Mouse (Mus musculus): ENCODE measurements at regions not wholly inside any gene's neighbourhood (a gene's known extent, or its start where the extent isn't known, plus 50 kb on each side); places are given as distances from the start of the nearest gene placed in this dataset.

DNA sequence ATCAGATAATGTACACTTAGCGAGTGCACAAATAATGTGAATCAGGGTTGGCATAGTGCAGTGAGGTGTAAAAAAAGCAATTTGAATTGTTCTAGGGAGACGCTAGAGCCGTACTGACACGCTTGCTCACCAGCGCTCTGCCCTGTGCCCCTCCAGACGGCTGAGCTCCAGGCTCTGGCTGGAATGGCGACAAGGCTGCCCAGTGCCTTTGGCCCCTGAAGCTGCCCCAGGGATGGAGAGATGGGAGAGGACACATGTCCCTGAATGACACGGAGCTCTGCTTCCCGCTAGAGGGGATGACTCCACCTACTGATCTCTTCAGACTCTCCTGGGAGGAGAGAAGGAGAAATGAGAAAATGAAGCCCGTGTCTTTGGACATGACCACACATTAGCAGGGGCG is 143.3 kb upstream of the Cadm1 start:
- DNase-seq (ENCODE audit: extremely low spot score, low read depth, low spot score), result no peak

DNA sequence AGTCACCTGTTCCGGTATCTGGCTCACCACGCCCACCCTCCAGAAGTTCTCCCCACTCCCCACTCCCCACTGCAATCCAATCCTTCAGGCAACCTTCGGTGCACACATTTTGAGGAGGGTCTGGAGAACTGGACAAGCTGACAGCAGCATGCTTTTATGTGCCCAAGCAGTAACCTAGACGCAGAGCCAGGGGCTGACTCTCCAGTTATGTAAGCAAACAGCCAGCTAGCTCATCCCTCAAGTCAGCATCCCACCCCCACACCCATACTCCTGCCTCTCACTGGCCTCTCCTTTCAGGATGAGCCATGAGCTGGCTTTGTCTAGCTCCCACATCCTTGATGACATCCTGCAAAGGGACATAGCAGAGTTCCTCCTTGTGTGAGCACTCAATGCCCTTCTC is 142.8 kb upstream of the Cadm1 start:
- DNase-seq (ENCODE audit: extremely low spot score, low read depth, low spot score), result no peak

DNA sequence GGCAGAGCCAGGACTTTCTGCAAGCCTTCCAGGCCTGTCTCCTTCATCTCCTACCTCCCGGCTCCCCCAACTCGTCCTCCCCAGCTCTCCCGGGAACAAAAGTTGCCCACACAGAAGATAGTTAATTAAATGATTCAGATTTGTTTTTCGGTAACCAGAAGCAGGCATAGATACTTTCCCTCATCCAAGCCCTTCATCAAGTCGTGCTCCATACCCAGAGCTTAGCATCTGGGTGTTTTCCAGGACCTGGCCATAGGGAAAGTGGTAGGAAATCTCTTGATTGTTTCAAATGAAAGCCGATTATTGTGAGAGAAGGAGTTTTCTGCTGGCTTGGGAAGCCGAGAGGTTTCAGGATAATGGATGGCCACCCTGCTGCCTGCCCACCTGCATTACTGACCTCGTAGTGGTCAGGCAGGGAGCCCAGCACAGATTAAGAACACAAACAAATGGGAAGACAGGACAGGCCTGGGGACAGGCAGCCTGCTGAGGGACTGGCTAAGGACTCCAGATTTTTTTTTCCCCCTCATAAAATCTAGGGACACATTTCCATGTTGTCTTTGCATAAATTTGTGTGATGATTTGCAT is 142.2 kb upstream of the Cadm1 start:
- DNase-seq (ENCODE audit: extremely low spot score, low read depth, low spot score), result no peak

DNA sequence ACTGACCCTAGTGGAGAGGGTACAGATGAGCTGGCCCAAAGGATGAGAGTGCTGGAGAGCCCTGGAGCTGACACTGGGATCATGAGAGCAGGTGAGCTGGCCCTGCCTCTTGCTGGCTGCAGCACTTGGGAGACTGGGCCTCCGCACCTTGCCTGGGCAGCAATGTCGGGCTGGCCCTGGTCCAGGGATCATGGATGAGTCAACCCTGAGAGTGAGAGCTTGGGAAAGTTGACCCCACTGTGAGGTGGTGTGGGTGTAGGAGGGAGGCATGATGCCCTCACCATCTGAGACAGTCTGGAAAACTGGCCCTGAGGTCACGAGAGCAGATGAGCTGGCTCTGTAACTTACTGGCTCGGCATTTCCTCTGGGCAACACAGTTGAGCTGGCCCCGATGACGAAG is 140.1 kb upstream of the Cadm1 start:
- DNase-seq (ENCODE audit: extremely low spot score, low read depth, low spot score), result no peak

DNA sequence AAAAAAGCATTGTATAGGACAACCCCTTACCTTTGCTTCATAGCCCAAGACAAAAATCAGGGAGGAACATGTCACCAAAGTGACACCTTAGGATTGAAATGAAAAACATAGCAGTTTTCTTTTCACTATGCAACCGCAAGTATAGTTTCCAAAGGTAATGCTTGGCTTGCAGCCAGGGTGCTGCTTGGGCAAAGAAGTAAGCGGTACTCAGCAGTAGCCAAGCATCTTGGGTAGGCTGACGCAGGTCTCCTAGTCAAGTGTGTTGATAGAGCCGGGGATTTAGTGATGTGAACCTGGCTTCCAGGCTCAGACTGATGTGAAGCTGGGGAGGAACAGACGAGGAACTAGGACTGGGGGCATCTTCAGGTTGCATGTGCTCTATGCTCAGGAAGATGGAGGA is 138.3 kb upstream of the Cadm1 start:
- no peak for DNase-seq (ENCODE audit: extremely low spot score, low read depth, low spot score)

DNA sequence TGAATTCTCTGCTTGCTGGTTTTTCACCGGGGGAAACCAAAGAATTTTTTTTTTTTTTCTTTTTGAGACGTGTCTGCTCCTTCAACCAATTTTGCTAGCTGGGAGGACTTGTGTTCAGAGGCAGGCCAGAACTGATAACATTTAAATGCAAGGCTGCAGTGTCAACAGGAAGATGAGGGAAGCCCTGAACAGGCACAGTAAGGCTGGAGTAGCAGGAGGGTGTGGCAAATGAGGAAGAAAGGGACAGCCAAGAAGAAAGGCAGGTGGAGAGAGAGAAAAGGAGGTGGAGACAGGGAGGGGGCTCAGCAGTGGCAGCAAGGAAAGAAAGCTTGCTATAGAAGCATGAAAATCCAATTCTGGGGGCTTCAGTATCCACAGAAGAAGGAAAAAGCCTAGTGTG is 130.4 kb upstream of the Cadm1 start:
- DNase-seq (ENCODE audit: extremely low spot score, low read depth, low spot score), result no peak

DNA sequence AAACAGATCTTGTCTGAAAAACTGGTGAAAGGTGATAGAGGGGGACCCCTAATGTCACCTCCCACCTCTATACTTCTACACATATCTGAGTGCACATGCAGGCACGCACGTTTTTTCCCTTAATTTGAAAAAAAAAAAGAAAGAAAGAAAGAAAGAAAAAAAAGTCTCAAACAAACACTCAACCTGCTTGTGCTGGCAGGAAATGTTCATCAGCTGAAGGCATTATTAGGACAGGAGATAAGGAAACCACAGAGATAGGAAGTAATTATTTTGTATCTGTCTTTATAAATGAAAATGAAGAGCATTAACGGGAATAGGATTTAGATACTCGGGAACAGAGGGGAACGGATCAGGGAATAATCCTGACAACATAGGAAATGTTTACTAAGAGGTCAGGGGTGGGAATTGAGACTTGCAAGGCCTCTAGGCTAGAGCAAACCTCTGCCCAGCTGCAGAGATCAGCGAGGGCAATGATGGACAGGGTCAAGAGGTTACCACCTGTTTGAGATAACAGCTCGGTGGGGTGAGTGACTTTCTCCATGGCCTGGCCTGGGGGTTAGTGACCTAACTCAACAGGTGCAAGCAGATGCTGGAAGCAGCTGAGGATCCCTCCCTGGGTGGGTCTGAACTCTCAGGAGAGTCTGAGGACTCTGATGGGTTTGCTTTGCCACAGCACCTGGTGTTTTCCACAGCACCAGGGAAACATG is 129.7 kb upstream of the Cadm1 start:
- no peak for DNase-seq (ENCODE audit: extremely low spot score, low read depth, low spot score)

DNA sequence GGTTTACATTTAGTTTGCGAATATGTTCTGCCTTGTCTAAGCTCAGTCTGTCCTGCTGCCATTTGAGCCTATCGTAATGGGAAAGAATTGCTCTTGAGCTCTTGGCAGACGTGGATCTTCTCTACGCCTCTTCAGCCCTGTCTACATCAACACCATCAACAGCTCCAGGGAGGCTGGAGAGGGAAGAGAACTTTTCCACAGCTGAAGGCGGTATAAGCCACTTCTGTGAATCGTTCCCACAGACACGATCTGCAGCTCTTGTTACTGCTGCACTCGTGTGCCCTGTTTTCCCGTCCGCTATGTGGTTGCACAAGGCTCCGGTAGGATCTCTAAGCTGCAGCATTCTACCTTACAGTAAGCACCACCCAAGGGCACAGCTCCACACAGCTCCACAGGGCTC is 128.5 kb upstream of the Cadm1 start:
- DNase-seq (ENCODE audit: extremely low spot score, low read depth, low spot score), result no peak

DNA sequence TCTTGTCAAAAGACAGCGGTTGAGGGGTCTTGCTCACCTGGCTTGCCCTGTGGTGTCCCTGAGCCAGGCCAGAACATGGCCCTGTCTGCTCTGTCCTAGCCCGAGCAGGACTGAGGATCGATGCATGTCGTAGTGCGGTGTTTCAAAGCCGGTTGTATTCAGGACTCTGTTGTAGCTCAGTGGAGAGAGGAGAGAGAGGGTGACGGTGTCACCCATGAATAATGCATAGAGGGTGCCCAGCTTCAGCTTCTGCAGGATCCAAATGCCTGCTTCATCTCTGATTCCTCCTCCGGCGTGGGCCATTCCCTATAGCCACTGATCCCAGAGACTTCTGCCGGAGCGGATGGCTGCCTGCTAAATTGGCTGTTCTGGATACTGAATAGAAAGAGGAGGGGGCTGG is 126.7 kb upstream of the Cadm1 start:
- DNase-seq (ENCODE audit: extremely low spot score, low read depth, low spot score), result no peak

DNA sequence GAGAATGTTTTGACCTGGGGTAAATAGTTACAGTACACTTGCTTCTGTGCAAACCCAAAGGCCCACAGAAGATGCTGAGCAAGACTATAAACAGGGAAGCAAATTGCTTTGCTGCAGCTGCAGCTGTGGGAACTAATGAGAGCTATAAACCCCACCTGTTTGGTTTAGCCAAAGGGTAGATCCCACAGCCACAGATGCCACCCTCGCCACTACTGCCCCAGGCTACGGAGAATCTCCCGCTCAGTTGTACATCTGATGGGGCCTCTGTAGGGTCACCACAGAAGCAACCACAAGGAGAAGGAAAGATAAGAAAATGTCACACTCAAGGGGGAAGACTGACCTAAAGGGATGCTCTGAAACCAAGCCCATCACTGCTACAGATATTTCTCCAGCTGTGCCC is 125.2 kb upstream of the Cadm1 start:
- no peak for DNase-seq (ENCODE audit: extremely low spot score, low read depth, low spot score)

DNA sequence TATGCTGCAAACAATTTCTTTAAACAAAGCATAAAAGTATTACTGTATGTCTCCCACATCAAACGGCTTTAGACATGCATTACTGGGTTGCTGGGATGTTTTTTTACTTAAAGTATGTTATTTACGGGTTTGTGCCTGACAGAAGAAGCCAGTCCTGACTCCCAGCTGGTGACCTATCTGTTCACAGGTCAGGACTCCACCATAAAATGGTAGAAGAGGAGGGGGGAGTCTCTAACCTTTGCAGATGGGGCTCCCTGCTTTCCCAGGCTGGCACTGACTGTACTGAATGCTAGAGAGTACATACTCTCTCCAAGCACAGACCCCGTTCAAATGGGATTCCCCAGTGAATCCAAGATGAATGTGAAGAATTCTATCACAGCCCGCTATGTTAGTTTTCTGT is 124.4 kb upstream of the Cadm1 start:
- no peak for DNase-seq (ENCODE audit: extremely low spot score, low read depth, low spot score)

DNA sequence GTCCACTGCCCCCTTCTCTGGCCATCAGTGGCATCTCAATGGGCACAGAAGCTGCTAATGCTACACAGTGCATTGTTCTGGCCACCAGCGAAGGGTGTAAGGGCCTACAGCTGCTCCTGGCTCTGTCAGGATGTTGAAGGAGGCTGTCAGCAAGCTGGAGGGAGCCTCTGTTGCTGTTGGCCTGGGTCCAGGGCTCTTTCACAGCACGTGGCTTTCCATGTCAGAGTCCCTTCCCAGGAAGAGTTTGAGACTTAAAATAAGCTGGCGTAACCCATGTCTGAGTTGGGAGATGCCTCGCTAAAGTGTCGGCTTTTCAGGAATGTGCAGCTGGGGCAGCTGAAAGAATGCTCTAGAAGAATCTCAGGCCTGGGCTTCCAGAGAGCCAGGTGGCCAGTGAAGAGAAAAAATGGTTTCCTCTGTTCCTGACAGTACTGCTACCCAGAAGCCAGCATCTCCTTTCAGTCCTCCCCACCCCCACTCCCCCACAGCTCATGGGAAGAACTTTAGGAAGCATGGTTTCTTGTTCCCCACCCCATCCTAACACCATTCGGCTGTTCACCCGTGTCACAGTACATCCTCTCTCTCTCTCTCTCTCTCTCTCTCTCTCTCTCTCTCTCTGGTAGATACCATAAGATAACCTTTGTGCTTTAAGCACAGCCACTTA is 122.8 kb upstream of the Cadm1 start:
- DNase-seq (ENCODE audit: extremely low spot score, low read depth, low spot score), result no peak

DNA sequence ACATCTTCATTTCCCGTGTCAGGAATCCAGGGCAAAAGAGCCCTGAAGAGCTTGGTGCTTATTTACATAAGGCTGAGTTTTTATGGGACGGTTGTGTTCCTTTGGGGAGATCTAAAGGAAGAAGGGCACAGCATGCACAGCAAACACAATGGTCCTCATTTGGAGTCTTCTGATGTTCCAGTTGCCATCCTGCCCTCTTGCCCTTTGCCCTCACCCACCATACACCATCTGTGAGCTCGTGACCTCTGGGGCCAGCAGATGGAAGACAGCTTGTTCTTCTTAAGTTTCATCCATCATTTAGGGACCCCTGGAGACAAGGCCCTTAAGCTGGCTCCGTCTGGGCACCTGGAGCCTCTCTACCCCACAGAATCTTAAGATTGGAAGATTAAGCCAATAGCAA is 121.9 kb upstream of the Cadm1 start:
- DNase-seq (ENCODE audit: extremely low spot score, low read depth, low spot score), result no peak

DNA sequence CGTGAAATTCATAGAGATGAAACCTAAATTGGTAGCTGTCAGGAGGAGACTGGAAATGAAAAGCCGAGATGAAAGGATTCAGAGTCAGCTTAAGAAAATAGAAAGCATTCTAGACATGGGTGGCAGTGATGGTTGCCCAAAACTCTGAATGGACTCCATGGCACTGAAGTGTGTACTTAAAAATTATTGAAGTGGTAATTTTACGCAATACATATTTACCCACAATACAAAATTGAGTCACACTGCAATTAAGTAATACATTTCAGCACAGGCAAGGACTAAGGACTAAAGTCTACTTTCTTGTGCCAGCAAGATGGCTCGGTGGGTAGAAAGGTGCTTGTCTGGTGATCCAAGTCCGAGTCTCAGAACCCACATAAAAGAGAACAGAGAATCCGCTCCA is 120.4 kb upstream of the Cadm1 start:
- no peak for DNase-seq (ENCODE audit: extremely low spot score, low read depth, low spot score)

DNA sequence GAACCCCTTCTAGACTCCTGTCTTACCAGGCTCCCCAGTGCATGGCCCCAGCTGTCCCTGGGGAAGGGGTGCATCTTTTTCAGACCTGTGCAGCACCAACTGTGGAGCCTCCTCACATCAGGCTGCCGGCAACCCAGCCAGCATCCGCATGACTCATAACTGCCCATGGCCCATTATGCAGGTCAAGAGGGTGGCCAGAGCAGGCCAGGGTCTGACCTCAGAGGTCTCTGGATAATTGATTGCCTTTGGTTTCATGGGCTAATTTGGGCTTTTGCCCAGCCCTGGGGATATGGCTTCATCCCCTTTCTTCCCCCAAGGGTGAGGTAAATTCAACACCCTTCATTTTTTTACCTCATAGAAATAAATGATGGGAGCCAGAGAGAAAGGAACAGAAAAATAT is 117.2 kb upstream of the Cadm1 start:
- no peak for DNase-seq (ENCODE audit: extremely low spot score, low read depth, low spot score)

DNA sequence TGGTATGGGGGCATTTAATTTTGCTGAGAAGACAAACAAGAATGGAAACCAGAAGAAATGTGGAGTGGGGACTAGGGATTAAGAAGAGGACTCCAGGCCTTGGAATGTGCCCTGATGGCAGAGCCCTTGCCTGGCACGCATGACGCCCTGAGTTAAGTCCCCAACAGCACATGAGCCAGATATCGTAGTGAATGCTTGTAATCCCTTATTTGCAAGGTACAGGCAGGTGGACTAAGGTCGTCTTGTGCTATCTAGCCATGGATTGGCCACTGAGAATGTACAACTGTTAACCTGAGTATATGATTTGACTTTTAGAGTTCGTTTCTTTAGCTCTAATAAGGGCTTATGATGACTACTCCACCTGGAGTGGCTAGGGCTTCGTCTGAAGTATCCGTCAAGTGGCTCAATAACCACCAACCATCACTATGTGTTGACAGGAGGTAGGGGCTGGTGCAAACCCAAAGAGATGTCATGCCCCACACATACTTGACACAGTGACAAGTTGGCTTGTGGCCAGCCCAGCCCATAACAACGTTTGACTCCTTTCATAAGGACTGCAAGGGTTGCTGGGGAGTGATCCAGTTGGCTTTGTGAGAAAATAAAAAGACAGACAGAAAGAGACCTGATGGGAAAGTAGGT is 115.5 kb upstream of the Cadm1 start:
- no peak for DNase-seq (ENCODE audit: extremely low spot score, low read depth, low spot score)

DNA sequence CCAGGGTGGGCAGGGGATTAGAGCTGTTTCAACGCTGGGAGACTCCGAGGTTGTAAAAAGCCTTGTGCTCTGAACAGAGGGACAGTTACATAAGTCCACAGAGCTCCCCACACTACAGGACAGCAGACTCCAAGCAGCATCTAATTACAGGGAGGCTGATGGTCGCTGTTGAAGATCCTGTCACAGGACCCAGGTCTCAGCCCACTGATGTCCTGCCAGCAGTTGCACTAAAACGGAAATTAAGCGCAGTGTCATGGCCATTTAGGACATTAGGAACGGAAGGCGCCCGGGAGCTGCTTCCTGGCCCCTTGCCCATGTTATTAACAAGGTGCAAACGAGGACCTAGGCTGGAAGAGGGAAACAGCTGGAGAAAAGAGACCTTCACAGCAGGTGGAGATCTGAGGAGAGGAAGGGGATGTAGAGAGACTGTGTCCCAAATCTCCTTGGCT is 107.8 kb upstream of the Cadm1 start:
- no peak for DNase-seq (ENCODE audit: extremely low spot score, low read depth, low spot score)

DNA sequence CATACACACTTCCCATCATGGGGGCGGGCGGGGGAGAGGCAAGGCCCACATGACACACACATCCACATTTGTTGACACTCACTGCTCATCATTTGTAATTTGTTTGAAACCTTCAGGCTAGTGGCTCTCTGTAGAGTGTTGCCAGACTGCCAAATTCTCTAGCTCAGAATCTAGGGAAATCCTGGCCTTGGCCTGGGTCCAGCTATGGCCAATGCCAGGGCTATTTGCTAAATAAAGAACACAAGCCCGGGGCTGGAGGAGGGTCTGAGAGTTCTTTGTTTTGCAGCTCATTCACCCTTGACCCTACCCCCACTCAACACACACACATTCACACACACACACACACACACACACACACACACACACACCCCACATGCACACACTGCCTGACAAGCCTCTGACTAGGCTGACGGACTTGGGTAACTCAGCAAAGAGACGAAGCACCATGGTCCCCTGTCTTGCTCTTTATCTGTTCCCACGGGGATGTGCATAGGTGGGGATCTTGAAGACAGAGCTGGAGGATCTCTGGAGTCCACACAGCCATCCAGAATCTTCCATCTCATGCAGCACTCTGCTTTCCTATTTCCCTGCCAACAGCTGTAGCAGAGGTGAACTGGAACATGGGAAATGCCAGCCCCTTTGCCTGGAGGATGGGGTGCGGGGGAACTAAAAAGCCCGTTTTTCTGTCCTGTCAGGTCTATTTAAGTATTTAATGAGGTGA is 107.1 kb upstream of the Cadm1 start:
- no peak for DNase-seq (ENCODE audit: extremely low spot score, low read depth, low spot score)

DNA sequence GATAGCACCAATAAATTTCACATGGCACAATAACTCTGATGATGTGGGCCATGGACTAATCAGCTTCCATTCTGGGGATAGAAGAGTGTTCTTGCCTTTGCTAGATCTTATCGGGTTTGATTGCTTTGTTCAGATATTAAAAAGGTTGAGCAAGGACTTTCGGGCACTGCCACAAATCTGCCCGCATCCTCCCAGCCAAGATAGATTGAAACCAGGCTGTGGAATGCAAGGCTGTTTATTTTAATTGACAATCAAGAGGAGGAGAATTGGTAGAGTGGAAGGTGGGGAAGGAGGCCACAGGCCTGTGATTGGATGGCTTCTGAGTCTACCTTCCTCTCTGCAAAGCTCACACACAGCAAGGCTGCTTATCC is 106.5 kb upstream of the Cadm1 start:
- no peak for DNase-seq (ENCODE audit: extremely low spot score, low read depth, low spot score)

DNA sequence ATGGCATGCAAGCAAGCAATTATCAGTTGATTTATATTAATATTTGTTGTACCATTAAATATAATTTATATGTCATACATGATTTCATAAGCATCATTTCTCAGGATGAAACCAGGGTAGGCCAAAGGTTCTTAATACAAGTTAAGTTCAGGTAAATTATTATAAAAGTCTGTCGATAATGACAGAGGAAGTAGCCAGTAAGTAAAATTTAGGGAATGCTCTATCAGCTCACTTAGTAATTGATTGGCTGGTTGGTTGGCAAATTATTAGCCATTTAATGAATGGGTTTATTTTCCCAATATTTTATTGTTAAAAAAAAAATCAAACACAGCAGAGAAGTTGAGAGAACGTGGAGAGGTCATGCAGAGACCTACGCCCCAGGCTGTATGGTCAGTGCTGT is 105.8 kb upstream of the Cadm1 start:
- DNase-seq (ENCODE audit: extremely low spot score, low read depth, low spot score), result no peak

DNA sequence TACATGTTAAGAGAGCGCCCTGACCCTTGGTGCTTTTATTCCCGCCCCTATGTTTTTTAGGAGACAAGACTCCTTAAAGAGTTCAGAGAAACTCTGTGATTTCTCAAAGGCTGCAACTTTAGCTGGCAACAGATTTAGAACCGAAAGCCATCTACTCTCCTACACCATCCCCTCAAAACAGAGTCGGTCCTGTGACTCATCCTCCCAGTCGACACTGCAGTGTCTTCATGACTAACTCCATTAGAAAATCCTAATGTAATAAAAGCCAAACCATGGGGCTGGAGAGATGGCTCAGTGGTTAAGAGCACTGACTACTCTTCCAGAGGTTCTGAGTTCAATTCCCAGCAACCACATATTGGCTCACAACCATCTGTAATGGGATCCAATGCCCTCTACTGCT is 103.3 kb upstream of the Cadm1 start:
- DNase-seq (ENCODE audit: extremely low spot score, low read depth, low spot score), result no peak

All from hindlimb bud, embryonic 11.5 days (tissue).